Mouse (Mus musculus): ENCODE measurements at regions not wholly inside any gene's neighbourhood (a gene's known extent, or its start where the extent isn't known, plus 50 kb on each side); places are given as distances from the start of the nearest gene placed in this dataset.
"Not testable (repeated sequence)": the region's sequence is repeated elsewhere in the genome, so short reads cannot be mapped to it uniquely, and the experiment has no call there.

GRCm38 (mm10) chr17:83975813-83976212, 128.1 kb upstream of the Haao start:
- no peak overlapping the region; the same call in 1 of the 2 replicates for H3K27ac ChIP-seq (ENCODE audit: control insufficient read depth, insufficient read depth, low read depth, low read length, poor library complexity)
- WGBS = 10% methylated on average over 7 of the region's 7 CpGs
- H3K4me3 ChIP-seq (replicated peaks; ENCODE audit: control insufficient read depth, low read depth, low read length) = no peak overlapping the region
- peaks cover 4% of the 10 kb centered on the region; the same call in 1 of the 2 replicates for H3K4me1 ChIP-seq (ENCODE audit: control insufficient read depth, insufficient read depth, low read length)
- TF ChIP-seq CTCF (IDR thresholded peaks at IDR 0.05; ENCODE audit: control insufficient read depth, insufficient read depth, low read length) (no peak), POLR2A (IDR thresholded peaks at IDR 0.05; ENCODE audit: borderline replicate concordance, control insufficient read depth, low read depth, low read length) (no peak)

DNA sequence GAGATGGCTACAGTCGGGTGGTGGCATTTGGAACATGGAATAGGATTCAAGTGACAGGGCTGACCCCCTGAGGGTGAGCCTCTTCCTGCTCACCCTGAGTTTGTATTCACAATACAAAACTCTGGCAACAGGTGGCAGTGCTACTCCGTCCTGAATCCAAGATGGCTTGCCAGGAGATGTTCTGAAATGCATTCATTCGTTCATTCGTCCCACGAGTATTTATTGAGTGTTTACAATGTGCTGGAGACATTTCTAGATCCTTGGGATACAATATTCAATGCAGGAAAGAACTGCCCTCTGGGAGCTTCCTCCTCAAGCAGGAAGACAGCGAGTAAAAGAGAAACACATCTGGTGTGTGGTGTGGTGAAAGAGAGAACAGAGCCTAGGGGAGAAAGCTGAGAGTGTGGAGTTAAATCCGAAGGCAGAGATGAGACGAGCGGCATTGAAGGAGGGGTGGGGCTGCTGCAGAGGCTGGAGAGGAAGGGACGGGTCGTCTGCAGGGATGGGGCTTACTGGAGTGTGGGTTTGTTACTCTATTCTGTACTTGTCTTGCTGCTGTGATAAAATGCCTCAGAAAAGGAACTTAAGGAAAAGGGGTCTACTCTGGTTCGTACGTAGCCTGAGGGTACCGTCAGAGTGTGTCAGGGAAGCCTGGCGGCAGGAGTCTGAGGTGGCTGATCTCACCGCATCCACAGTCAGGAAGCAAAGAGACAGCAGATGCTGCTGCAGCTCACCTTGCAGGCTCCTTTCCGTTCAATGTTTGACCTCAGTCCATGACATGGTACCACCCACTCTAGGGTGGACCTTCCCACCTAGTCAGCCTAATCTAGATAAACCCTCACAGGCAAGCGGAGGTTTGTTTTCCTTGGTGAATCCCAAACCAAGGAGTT, 125.9 kb upstream of the Haao start:
- H3K4me1 ChIP-seq (ENCODE audit: control insufficient read depth, insufficient read depth, low read length) = peaks cover 4% of the 10 kb centered on the region; the same call in 1 of the 2 replicates
- H3K27ac ChIP-seq (ENCODE audit: control insufficient read depth, insufficient read depth, low read depth, low read length, poor library complexity) = no peak overlapping the region
- 6% methylated on average over 18 of the region's 18 CpGs for WGBS
- H3K4me3 ChIP-seq (replicated peaks; ENCODE audit: control insufficient read depth, low read depth, low read length) = no peak overlapping the region
- TF ChIP-seq POLR2A (IDR thresholded peaks at IDR 0.05; ENCODE audit: borderline replicate concordance, control insufficient read depth, low read depth, low read length) (no peak), CTCF (IDR thresholded peaks at IDR 0.05; ENCODE audit: control insufficient read depth, insufficient read depth, low read length) (peak; percentile 48)

DNA sequence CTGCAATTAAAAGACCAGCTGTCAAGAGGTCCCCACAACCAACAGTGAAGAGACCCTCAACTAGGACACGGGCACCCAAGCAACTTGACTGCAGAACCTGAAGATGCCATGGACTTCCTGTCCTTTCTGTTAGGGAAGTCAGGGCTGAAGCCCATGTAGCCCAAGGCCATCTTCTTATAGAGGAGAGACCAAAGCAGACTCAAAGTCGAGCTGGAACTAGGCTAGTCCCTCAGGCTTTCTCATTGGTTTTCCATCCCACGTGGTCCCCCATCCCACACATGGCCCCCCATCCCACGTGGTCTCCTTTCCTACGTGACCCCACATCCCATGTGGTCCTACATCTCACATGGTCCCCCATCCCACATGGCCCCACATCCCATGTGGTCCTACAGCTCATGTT, 125.1 kb upstream of the Haao start:
- WGBS = 50% methylated on average over 5 of the region's 5 CpGs
- peaks cover 4% of the 10 kb centered on the region; the same call in 1 of the 2 replicates for H3K4me1 ChIP-seq (ENCODE audit: control insufficient read depth, insufficient read depth, low read length)

GRCm38 (mm10) chr17:83972470-83972869, 124.7 kb upstream of the Haao start:
- Histone ChIP-seq H3K4me1 (ENCODE audit: control insufficient read depth, insufficient read depth, low read length) (peaks cover 4% of the 10 kb centered on the region; the same call in 1 of the 2 replicates), H3K27ac (ENCODE audit: control insufficient read depth, insufficient read depth, low read depth, low read length, poor library complexity) (no peak overlapping the region), H3K4me3 (replicated peaks; ENCODE audit: control insufficient read depth, low read depth, low read length) (no peak overlapping the region)
- no peak for TF ChIP-seq CTCF (IDR thresholded peaks at IDR 0.05; ENCODE audit: control insufficient read depth, insufficient read depth, low read length)
- no peak for TF ChIP-seq POLR2A (IDR thresholded peaks at IDR 0.05; ENCODE audit: borderline replicate concordance, control insufficient read depth, low read depth, low read length)
- WGBS = 78% methylated on average over 4 of the region's 4 CpGs

More for the DNA sequence above, 125.1 kb upstream of the Haao start:
- no peak for TF ChIP-seq POLR2A (IDR thresholded peaks at IDR 0.05; ENCODE audit: borderline replicate concordance, control insufficient read depth, low read depth, low read length)
- no peak for TF ChIP-seq CTCF (IDR thresholded peaks at IDR 0.05; ENCODE audit: control insufficient read depth, insufficient read depth, low read length)
- Histone ChIP-seq H3K4me3 (replicated peaks; ENCODE audit: control insufficient read depth, low read depth, low read length) (no peak overlapping the region), H3K27ac (ENCODE audit: control insufficient read depth, insufficient read depth, low read depth, low read length, poor library complexity) (no peak overlapping the region)

DNA sequence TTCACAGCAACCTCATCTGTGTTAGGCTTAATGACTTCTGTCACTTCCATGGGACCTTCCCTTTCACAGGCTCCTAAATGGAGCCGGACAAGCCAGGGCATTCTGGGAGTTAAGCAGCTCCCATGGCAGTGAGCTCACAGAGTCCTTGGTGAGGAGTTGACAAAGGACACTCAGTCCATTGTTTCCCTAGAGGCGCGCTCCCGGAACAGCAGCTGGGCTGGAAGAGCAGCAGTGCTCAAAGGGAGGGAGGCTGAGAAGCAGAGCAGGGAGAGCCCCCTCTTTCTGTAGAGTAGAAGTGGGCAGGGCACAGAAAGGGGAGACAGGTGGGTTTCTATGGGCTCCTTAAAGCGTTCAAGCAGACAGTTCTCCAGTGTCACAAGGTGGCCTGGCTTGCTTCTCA, 124.3 kb upstream of the Haao start:
- no peak overlapping the region for H3K4me3 ChIP-seq (replicated peaks; ENCODE audit: control insufficient read depth, low read depth, low read length)
- H3K27ac ChIP-seq (ENCODE audit: control insufficient read depth, insufficient read depth, low read depth, low read length, poor library complexity) = no peak overlapping the region
- TF ChIP-seq CTCF (IDR thresholded peaks at IDR 0.05; ENCODE audit: control insufficient read depth, insufficient read depth, low read length) (no peak), POLR2A (IDR thresholded peaks at IDR 0.05; ENCODE audit: borderline replicate concordance, control insufficient read depth, low read depth, low read length) (no peak)
- peaks cover 2% of the 10 kb centered on the region; the same call in 1 of the 2 replicates for H3K4me1 ChIP-seq (ENCODE audit: control insufficient read depth, insufficient read depth, low read length)
- 84% methylated on average over 5 of the region's 5 CpGs for WGBS

DNA sequence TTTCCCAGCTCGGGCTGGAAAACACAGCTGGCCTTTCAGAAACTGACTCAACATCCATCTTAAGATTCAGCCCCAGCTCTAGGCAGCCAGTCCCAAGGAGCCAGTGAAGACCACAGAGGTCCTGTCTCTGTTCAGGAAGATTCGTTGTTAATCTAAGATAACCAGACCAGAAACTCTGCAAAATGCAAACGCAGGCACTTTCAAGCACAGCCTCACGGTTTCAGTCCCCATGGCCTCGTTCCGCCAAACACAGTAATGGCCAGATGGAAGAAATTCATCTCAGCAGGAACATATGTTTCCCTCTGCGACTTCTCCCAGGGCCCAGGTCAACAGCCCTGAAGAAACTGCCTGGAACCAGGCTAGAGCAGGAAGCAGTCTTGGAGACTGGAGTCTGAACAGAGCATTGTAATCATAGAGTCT, 121.7 kb upstream of the Haao start:
- WGBS = 49% methylated on average over 7 of the region's 7 CpGs
- H3K27ac ChIP-seq (ENCODE audit: control insufficient read depth, insufficient read depth, low read depth, low read length, poor library complexity) = no peak overlapping the region
- TF ChIP-seq POLR2A (IDR thresholded peaks at IDR 0.05; ENCODE audit: borderline replicate concordance, control insufficient read depth, low read depth, low read length) (no peak), CTCF (IDR thresholded peaks at IDR 0.05; ENCODE audit: control insufficient read depth, insufficient read depth, low read length) (no peak)
- H3K4me1 ChIP-seq (ENCODE audit: control insufficient read depth, insufficient read depth, low read length) = no peaks in the 10 kb centered on the region; the same call in 1 of the 2 replicates
- H3K4me3 ChIP-seq (replicated peaks; ENCODE audit: control insufficient read depth, low read depth, low read length) = no peak overlapping the region

GRCm38 (mm10) chr17:83968124-83968523, 120.4 kb upstream of the Haao start:
- H3K4me3 ChIP-seq (replicated peaks; ENCODE audit: control insufficient read depth, low read depth, low read length); H3K27ac ChIP-seq (ENCODE audit: control insufficient read depth, insufficient read depth, low read depth, low read length, poor library complexity); H3K4me1 ChIP-seq (ENCODE audit: control insufficient read depth, insufficient read depth, low read length): not testable (repeated sequence)
- 78% methylated on average over 3 of the region's 3 CpGs for WGBS

DNA sequence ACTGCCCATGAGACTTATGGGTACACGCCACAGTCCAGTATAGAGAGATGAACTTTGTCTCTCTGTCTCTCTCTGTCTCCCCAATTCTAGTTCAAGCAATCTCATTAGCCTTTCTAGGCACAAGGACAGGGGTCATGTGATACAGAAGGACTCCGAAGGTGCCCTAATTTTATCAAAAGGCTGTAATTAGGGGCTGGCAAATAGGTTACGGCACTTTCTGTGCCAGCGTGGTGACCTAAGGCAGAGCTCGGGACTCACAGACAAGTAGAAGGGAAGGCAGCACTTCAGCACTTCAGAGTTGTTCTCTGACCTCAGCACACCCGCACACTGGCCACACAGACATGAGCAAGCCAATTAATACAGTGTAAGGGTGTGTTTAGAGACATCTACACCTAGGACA, 119.2 kb upstream of the Haao start:
- Histone ChIP-seq H3K4me1 (ENCODE audit: control insufficient read depth, insufficient read depth, low read length) (no peaks in the 10 kb centered on the region; the same call in 1 of the 2 replicates), H3K27ac (ENCODE audit: control insufficient read depth, insufficient read depth, low read depth, low read length, poor library complexity) (no peak overlapping the region), H3K4me3 (replicated peaks; ENCODE audit: control insufficient read depth, low read depth, low read length) (no peak overlapping the region)
- TF ChIP-seq CTCF (IDR thresholded peaks at IDR 0.05; ENCODE audit: control insufficient read depth, insufficient read depth, low read length) (no peak), POLR2A (IDR thresholded peaks at IDR 0.05; ENCODE audit: borderline replicate concordance, control insufficient read depth, low read depth, low read length) (no peak)
- WGBS = 90% methylated on average over 6 of the region's 6 CpGs
